Mouse (Mus musculus): ENCODE measurements at regions not wholly inside any gene's neighbourhood (a gene's known extent, or its start where the extent isn't known, plus 50 kb on each side); places are given as distances from the start of the nearest gene placed in this dataset.

GRCm38 (mm10) chr9:52529444-52529915 lies 150.1 kb downstream of the AI593442 start:
- Histone ChIP-seq H3K4me1 (ENCODE audit: control insufficient read depth in 1 of 2, insufficient read depth in 2 of 2, low read length in 2 of 2) (no peaks in the 10 kb centered on the region), H3K27ac (ENCODE audit: control insufficient read depth, low read depth, low read length) (no peak overlapping the region), H3K9ac (ENCODE audit: control insufficient read depth, low read depth, low read length, poor library complexity, severe bottlenecking) (no peak overlapping the region), H3K9me3 (replicated peaks; ENCODE audit: insufficient read depth, low read length) (no peaks in the 10 kb centered on the region), H3K4me3 (ENCODE audit: control insufficient read depth in 1 of 2, insufficient read depth in 1 of 2, low read depth in 2 of 2, low read length in 2 of 2) (no peak overlapping the region), H3K27me3 (ENCODE audit: control insufficient read depth in 1 of 2, insufficient read depth in 2 of 2, low read length in 2 of 2) (no peaks in the 10 kb centered on the region), H3K79me2 (ENCODE audit: control insufficient read depth, insufficient read depth, low read length, poor library complexity) (no peaks in the 10 kb centered on the region), H3K36me3 (ENCODE audit: control insufficient read depth in 1 of 2, insufficient read depth in 2 of 2, low read length in 2 of 2) (no peaks in the 10 kb centered on the region)
- no peak for DNase-seq (ENCODE audit: low read depth, low spot score)
- TF ChIP-seq E2F4 (IDR thresholded peaks at IDR 0.05; ENCODE audit: borderline replicate concordance, low read depth, low read length): no peak
- TF ChIP-seq UBTF (IDR thresholded peaks at IDR 0.05; ENCODE audit: borderline replicate concordance, insufficient read depth, low read depth, low read length): no peak
- TF ChIP-seq USF1 (IDR thresholded peaks at IDR 0.05; ENCODE audit: low read depth, low read length): no peak
- no peak for TF ChIP-seq CTCF (IDR thresholded peaks at IDR 0.05 in 2 of 3, conservative IDR thresholded peaks at IDR 0.05 in 1 of 3; ENCODE audit: control insufficient read depth in 1 of 3, insufficient read depth in 1 of 3, low read depth in 2 of 3, low read length in 3 of 3, poor library complexity in 1 of 3, severe bottlenecking in 1 of 3)
- no peak for TF ChIP-seq ELF1 (IDR thresholded peaks at IDR 0.05; ENCODE audit: low read depth, low read length)
- TF ChIP-seq MYB (IDR thresholded peaks at IDR 0.05; ENCODE audit: low read depth, low read length): no peak
- TF ChIP-seq SIN3A (IDR thresholded peaks at IDR 0.05; ENCODE audit: low read length): no peak
- TF ChIP-seq GABPA (IDR thresholded peaks at IDR 0.05; ENCODE audit: low read depth, low read length): no peak
- no peak for TF ChIP-seq HCFC1 (IDR thresholded peaks at IDR 0.05; ENCODE audit: low read depth, low read length)
- no peak for TF ChIP-seq TAL1 (IDR thresholded peaks at IDR 0.05; ENCODE audit: low read length)
- TF ChIP-seq EP300 (IDR thresholded peaks at IDR 0.05; ENCODE audit: low read depth in 1 of 2, low read length in 2 of 2): no peak
- no peak for TF ChIP-seq MXI1 (IDR thresholded peaks at IDR 0.05; ENCODE audit: low read depth, low read length)
- no peak for TF ChIP-seq ZKSCAN1 (IDR thresholded peaks at IDR 0.05; ENCODE audit: low read depth, low read length)
- no peak for TF ChIP-seq TBP (IDR thresholded peaks at IDR 0.05; ENCODE audit: low read depth, low read length)
- TF ChIP-seq KAT2A (conservative IDR thresholded peaks at IDR 0.05; ENCODE audit: low read depth, low read length): no peak

- Histone ChIP-seq H3K27me3 (ENCODE audit: control insufficient read depth in 1 of 2, insufficient read depth in 2 of 2, low read length in 2 of 2) (no peaks in the 10 kb centered on the region; a peak in 1 of 4 replicates), H3K79me2 (ENCODE audit: control insufficient read depth, insufficient read depth, low read length, poor library complexity) (no peaks in the 10 kb centered on the region), H3K36me3 (ENCODE audit: control insufficient read depth in 1 of 2, insufficient read depth in 2 of 2, low read length in 2 of 2) (no peaks in the 10 kb centered on the region), H3K9ac (ENCODE audit: control insufficient read depth, low read depth, low read length, poor library complexity, severe bottlenecking) (no peak overlapping the region), H3K27ac (ENCODE audit: control insufficient read depth, low read depth, low read length) (no peak overlapping the region), H3K4me3 (ENCODE audit: control insufficient read depth in 1 of 2, insufficient read depth in 1 of 2, low read depth in 2 of 2, low read length in 2 of 2) (no peak overlapping the region), H3K9me3 (replicated peaks; ENCODE audit: insufficient read depth, low read length) (no peaks in the 10 kb centered on the region), H3K4me1 (ENCODE audit: control insufficient read depth in 1 of 2, insufficient read depth in 2 of 2, low read length in 2 of 2) (no peaks in the 10 kb centered on the region)
- TF ChIP-seq ETS1 (IDR thresholded peaks at IDR 0.05; ENCODE audit: low read depth, low read length) (no peak), RAD21 (IDR thresholded peaks at IDR 0.05; ENCODE audit: low read depth, low read length) (no peak), MAX (IDR thresholded peaks at IDR 0.05; ENCODE audit: low read length) (no peak), MAFK (IDR thresholded peaks at IDR 0.05; ENCODE audit: borderline replicate concordance, low read depth, low read length) (no peak), TCF12 (IDR thresholded peaks at IDR 0.05; ENCODE audit: low read depth, low read length) (no peak), EP300 (IDR thresholded peaks at IDR 0.05; ENCODE audit: low read depth in 1 of 2, low read length in 2 of 2) (no peak), NELFE (IDR thresholded peaks at IDR 0.05; ENCODE audit: low read depth, low read length) (no peak), UBTF (IDR thresholded peaks at IDR 0.05; ENCODE audit: borderline replicate concordance, insufficient read depth, low read depth, low read length) (no peak), USF1 (IDR thresholded peaks at IDR 0.05; ENCODE audit: low read depth, low read length) (no peak)
- DNase-seq (ENCODE audit: low read depth, low spot score): no peak
Observed at GRCm38 (mm10) chr9:52500487-52500886, 179.1 kb downstream of the AI593442 start.
